Mouse (Mus musculus) liver, adult 2 months (tissue): ENCODE results near the gene Pde9a.

ENCODE experiments used
- CTCF ChIP-seq: fragments of 200-500 bp; IDR thresholded peaks from 2 replicates; pipeline ENCODE4 v1.5.1; 2011; ENCODE audit warnings: low read depth, low read length, control low read depth
- POLR2A ChIP-seq: fragments of 200-500 bp; IDR thresholded peaks from 2 replicates; pipeline ENCODE4 v1.6.1; 2011; ENCODE audit warnings: low read length, control low read depth; ENCODE audit not compliant: insufficient read depth; ENCODE audit errors: extremely low read depth

DNA sequence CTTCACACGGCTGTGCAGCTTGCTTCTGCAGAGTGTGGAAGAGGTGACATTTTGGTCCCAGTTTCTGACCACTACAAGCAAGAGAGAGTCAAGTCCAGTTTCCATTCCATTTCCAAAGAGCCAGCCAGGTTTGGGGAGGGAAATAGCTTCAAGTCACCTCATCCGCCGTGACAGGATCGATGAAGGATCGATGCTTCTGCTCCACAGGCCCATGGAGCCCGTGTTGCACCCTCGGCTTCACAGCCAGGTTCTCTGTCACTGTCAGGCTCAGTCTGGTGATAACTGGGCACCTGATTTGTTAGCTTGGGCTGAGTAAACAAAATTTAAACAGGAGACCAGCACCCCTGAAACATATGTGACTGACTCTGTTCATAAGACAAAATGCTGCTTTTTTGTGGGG lies 58.2 kb downstream of the Pde9a start:
- TF ChIP-seq CTCF (no peak), POLR2A (no peak)
